Mouse (Mus musculus) megakaryocyte, embryonic 14.5 days (primary cell): ENCODE results near the gene Mylpf. TPM values are rescaled to one million over a fixed set of nuclear protein-coding genes. Genes with fewer than 3 reads are reported as not detected.
A peak's percentile ranks its signal among the peaks of the same experiment; 100 is the strongest.

Experiments used
- H3K27me3 ChIP-seq: replicated peaks from 2 replicates; pipeline ENCODE3; 2012; ENCODE audit warnings: inconsistent platforms
- H3K36me3 ChIP-seq: replicated peaks from 2 replicates; pipeline ENCODE3; 2012; ENCODE audit warnings: low read length, inconsistent platforms, mixed read lengths
- H3K4me1 ChIP-seq: 2 replicates; pipeline ENCODE4 v1.6.1; 2012; ENCODE audit warnings: inconsistent platforms
- H3K4me3 ChIP-seq: replicated peaks from 2 replicates; pipeline ENCODE3; 2012; ENCODE audit warnings: moderate library complexity, mild to moderate bottlenecking, inconsistent platforms
- H3K9me3 ChIP-seq: 2 replicates; pipeline ENCODE4 v1.6.1; 2012; ENCODE audit warnings: inconsistent platforms
- FLI1 ChIP-seq: IDR thresholded peaks from 2 replicates; pipeline ENCODE4 v1.6.1; 2012; ENCODE audit warnings: low read length, inconsistent platforms, mixed read lengths
- GATA1 ChIP-seq: IDR thresholded peaks from 3 replicates; pipeline ENCODE4 v1.6.1; 2012; ENCODE audit warnings: mixed read lengths, low read length, inconsistent platforms, borderline replicate concordance
- polyA plus RNA-seq: library from polyadenylated mRNA; stranded (reverse); fragments of >175 nt; gene quantifications from 2 replicates; pipeline ENCODE4 v1.2.3, GENCODE M21; 2012; ENCODE audit warnings: low replicate concordance; ENCODE audit not compliant: insufficient read depth

Mylpf gene
- polyA plus RNA-seq, 1 experiment, result 4.7 TPM

- Histone ChIP-seq H3K4me1 (peaks cover 90% of the 10 kb centered on the region), H3K36me3 (peaks cover 5% of the 10 kb centered on the region), H3K9me3 (peaks cover 5% of the 10 kb centered on the region; the same call in 1 of the 2 replicates), H3K27me3 (no peaks in the 10 kb centered on the region), H3K4me3 (no peak overlapping the region)
- TF ChIP-seq GATA1 (no peak), FLI1 (no peak)
Observed at GRCm38 (mm10) chr7:127223515-127224478, 15.1 kb downstream of the Mylpf start.

DNA sequence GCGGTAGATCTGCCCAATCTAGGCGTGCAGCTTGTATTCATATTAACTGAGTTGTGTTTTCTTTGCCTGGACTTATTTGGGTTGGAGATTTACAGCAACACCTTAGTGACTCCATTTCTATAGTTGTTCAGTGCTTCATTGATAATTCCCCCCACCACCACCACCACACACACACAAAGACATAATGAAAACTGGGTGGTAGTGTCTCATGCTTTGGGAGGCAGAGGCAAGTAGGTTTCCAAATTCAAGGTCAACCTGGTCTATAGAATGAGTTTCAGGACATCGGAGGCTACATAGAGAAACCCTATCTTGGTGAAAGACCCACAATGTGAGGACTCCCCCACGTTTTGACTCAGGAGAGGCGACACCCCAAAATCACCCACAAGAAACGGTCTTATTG is 15.9 kb downstream of the Mylpf start:
- H3K9me3 ChIP-seq, result peaks cover 5% of the 10 kb centered on the region; the same call in 1 of the 2 replicates
- no peak for TF ChIP-seq GATA1
- no peak for TF ChIP-seq FLI1
- no peaks in the 10 kb centered on the region for H3K27me3 ChIP-seq
- H3K4me3 ChIP-seq, result no peak overlapping the region
- peaks cover 91% of the 10 kb centered on the region for H3K4me1 ChIP-seq
- H3K36me3 ChIP-seq, result peaks cover 10% of the 10 kb centered on the region

GRCm38 (mm10) chr7:127225147-127225995 is 16.7 kb downstream of the Mylpf start:
- Histone ChIP-seq H3K4me3 (peak overlapping the region; percentile 48), H3K4me1 (peaks cover 92% of the 10 kb centered on the region), H3K9me3 (peaks cover 5% of the 10 kb centered on the region; the same call in 1 of the 2 replicates), H3K27me3 (no peaks in the 10 kb centered on the region), H3K36me3 (peaks cover 18% of the 10 kb centered on the region)
- TF ChIP-seq FLI1, result no peak
- TF ChIP-seq GATA1, result no peak; the same call in 2 of the 3 replicates

GRCm38 (mm10) chr7:127228615-127229303 is 20.1 kb downstream of the Mylpf start:
- no peak for TF ChIP-seq FLI1
- Histone ChIP-seq H3K9me3 (no peaks in the 10 kb centered on the region), H3K4me1 (peaks cover 85% of the 10 kb centered on the region), H3K36me3 (peaks cover 21% of the 10 kb centered on the region), H3K27me3 (no peaks in the 10 kb centered on the region), H3K4me3 (no peak overlapping the region)

DNA sequence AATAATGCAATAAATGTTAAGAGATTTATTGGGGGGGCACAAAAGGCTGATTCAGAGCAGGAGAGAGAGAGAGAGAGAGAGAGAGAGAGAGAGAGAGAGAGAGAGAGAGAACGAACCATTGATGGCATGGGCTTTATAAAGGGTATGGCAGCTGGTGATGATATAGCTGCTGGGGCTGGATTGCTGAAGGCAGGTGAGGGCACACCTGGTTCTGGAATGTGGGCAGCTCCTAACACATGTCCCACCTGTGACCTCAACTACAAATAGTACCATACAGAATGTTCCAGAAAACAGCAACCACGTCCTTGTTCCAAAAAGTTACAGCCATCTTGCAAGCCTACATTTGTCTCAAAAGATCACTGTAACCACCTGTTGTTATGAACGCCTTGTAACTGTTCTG is 22.7 kb downstream of the Mylpf start:
- TF ChIP-seq FLI1 (no peak), GATA1 (no peak)
- Histone ChIP-seq H3K36me3 (peaks cover 39% of the 10 kb centered on the region), H3K4me3 (peak overlapping the region; percentile 100), H3K4me1 (peaks cover 73% of the 10 kb centered on the region), H3K9me3 (no peaks in the 10 kb centered on the region), H3K27me3 (no peaks in the 10 kb centered on the region)

- no peaks in the 10 kb centered on the region for H3K27me3 ChIP-seq
- H3K4me3 ChIP-seq, result peak overlapping the region; percentile 100
- H3K9me3 ChIP-seq, result no peaks in the 10 kb centered on the region
- H3K36me3 ChIP-seq, result peaks cover 46% of the 10 kb centered on the region
- peaks cover 73% of the 10 kb centered on the region for H3K4me1 ChIP-seq
- TF ChIP-seq GATA1 (no peak), FLI1 (no peak)
Observed at GRCm38 (mm10) chr7:127231826-127232621, 23.3 kb downstream of the Mylpf start.

GRCm38 (mm10) chr7:127232622-127233367 is 24.1 kb downstream of the Mylpf start, which contains the start of the genes Zfp553 and Sept1:
Gene Zfp553, plus strand, starts transcription at chr7:127233061.
Gene Sept1, minus strand, starts transcription at chr7:127233130.
- Histone ChIP-seq H3K9me3 (no peaks in the 10 kb centered on the region), H3K27me3 (no peaks in the 10 kb centered on the region), H3K4me3 (peak within 1 kb of the TSS; percentile 100), H3K36me3 (peaks cover 53% of the 10 kb centered on the region), H3K4me1 (peaks cover 73% of the 10 kb centered on the region)
- TF ChIP-seq GATA1 (no peak; the same call in 2 of the 3 replicates), FLI1 (no peak)

GRCm38 (mm10) chr7:127233368-127233749 is 24.7 kb downstream of the Mylpf start:
- TF ChIP-seq FLI1, result no peak
- TF ChIP-seq GATA1, result no peak
- peaks cover 74% of the 10 kb centered on the region for H3K4me1 ChIP-seq
- no peaks in the 10 kb centered on the region for H3K27me3 ChIP-seq
- peaks cover 58% of the 10 kb centered on the region for H3K36me3 ChIP-seq
- no peaks in the 10 kb centered on the region for H3K9me3 ChIP-seq
- H3K4me3 ChIP-seq, result peak overlapping the region; percentile 100
